Mouse (Mus musculus) R1 (cell line): ENCODE data around the gene Trim44.

ENCODE experiments used
- DNase-seq: peaks from one replicate; pipeline ENCODE4 v3.0.0-alpha.2; 2018; ENCODE audit warnings: low read depth, low spot score

Gene Trim44

GRCm38 (mm10) chr2:102407363-102408184 lies at the start of gene Trim44:
TSS of gene Trim44 (minus strand) at chr2:102407828.
- DNase-seq: peak; percentile 86

- no peak for DNase-seq
These were observed 47.5 kb upstream of the Trim44 start for GRCm38 (mm10) chr2:102455126-102455525.

- peak; percentile 29 for DNase-seq
These were observed 45.8 kb upstream of the Trim44 start for GRCm38 (mm10) chr2:102453447-102453846.

- peak; percentile 90 for DNase-seq
These were observed 44.3 kb upstream of the Trim44 start, which contains the start of gene Fjx1 for GRCm38 (mm10) chr2:102451671-102452549. TSS of gene Fjx1 (minus strand) at chr2:102452499.

GRCm38 (mm10) chr2:102450761-102451670 lies 43.4 kb upstream of the Trim44 start:
- peak; percentile 72 for DNase-seq

GRCm38 (mm10) chr2:102450248-102450760 lies 42.7 kb upstream of the Trim44 start:
- DNase-seq: peak; percentile 59

- DNase-seq: peak; percentile 52
These were observed 42.1 kb upstream of the Trim44 start for GRCm38 (mm10) chr2:102449630-102450247.

GRCm38 (mm10) chr2:102449056-102449455 lies 41.4 kb upstream of the Trim44 start:
- DNase-seq: no peak

GRCm38 (mm10) chr2:102447831-102448230 lies 40.2 kb upstream of the Trim44 start:
- DNase-seq: no peak

GRCm38 (mm10) chr2:102446851-102447250 lies 39.2 kb upstream of the Trim44 start:
- no peak for DNase-seq

- DNase-seq: no peak
These were observed 29.9 kb upstream of the Trim44 start for GRCm38 (mm10) chr2:102437357-102438030.

- no peak for DNase-seq
These were observed 26.3 kb upstream of the Trim44 start for GRCm38 (mm10) chr2:102433879-102434278.

- DNase-seq: no peak
These were observed 23.5 kb upstream of the Trim44 start for GRCm38 (mm10) chr2:102431084-102431483.

GRCm38 (mm10) chr2:102427974-102428373 lies 20.3 kb upstream of the Trim44 start:
- no peak for DNase-seq

- DNase-seq: no peak
These were observed 18.8 kb upstream of the Trim44 start for GRCm38 (mm10) chr2:102426434-102426833.

- peak; percentile 9 for DNase-seq
These were observed 8.6 kb upstream of the Trim44 start for GRCm38 (mm10) chr2:102416149-102416743.

- DNase-seq: no peak
These were observed 5.1 kb upstream of the Trim44 start for GRCm38 (mm10) chr2:102412738-102413137.

- no peak for DNase-seq
These were observed 3.0 kb upstream of the Trim44 start for GRCm38 (mm10) chr2:102410615-102411014.

- no peak for DNase-seq
These were observed 2.1 kb upstream of the Trim44 start for GRCm38 (mm10) chr2:102409741-102410140.
